8 mouse cellular contexts compared by ENCODE assay signal in the genomic region with DNA sequence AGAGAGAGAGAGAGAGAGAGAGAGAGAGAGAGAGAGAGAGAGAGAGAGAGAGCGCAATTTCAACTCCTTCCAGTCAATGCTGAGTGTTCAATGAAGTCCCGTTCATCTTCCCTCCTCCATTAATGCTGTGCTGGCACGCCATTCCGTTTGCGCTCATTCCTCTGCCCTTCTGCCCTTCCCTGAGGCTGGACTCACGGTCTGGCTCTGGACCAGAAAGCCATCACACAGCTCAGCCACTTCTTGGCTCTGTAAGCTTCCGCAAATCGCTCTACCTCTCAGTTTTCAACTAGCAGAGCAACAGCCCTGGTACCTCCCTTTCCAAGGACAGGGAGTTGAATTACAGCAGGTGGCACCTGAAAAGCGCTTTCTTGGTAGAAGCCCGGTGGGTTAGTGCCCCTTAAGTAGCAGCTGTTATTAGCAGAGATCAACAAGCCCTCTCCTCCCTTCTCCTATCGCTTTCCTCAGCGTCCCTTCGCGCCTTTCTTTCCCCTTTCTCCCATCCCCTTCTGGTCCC. TPM values are rescaled to one million over a fixed set of nuclear protein-coding genes. Genes with fewer than 3 reads are reported as not detected.
DNase-seq lines count a peak whose midpoint lies in the region; ATAC-seq and TF ChIP-seq lines count a peak whose summit lies in the region.

No protein-coding gene starts in this region.

- no peaks in the 10 kb centered on the region for H3K36me3 ChIP-seq in testis, adult 2 months (ENCODE audit: control insufficient read depth, insufficient read depth, low read length)
- no peaks in the 10 kb centered on the region for H3K36me3 ChIP-seq in heart, embryonic 15.5 days
- H3K36me3 ChIP-seq in midbrain, embryonic 10.5 days, result no peaks in the 10 kb centered on the region

- ATAC-seq in heart, embryonic 15.5 days (replicated peaks; ENCODE audit: insufficient number of reproducible peaks, insufficient read depth, low FRiP score, low read depth), result no peak

- TF ChIP-seq CTCF in testis, adult 2 months (IDR thresholded peaks at IDR 0.05; ENCODE audit: control insufficient read depth, insufficient read depth, insufficient replicate concordance, low read depth, low read length), result no peak

- H3K4me3 ChIP-seq in testis, adult 2 months (ENCODE audit: control insufficient read depth, low read depth, low read length), result 0 out of 2 replicates have a peak overlapping the region, but pooled peaks have one; percentile 18
- H3K4me3 ChIP-seq in heart, embryonic 15.5 days, result peak overlapping the region; percentile 27
- peak overlapping the region; percentile 43 for H3K4me3 ChIP-seq in midbrain, embryonic 10.5 days

- peaks cover 15% of the 10 kb centered on the region for H3K4me1 ChIP-seq in testis, adult 2 months (ENCODE audit: control insufficient read depth, insufficient read depth, low read length)
- H3K4me1 ChIP-seq in heart, embryonic 15.5 days (replicated peaks), result peaks cover 10% of the 10 kb centered on the region
- peaks cover 13% of the 10 kb centered on the region for H3K4me1 ChIP-seq in midbrain, embryonic 10.5 days

- 5% methylated on average over 14 of the region's 14 CpGs for WGBS in heart, embryonic 15.5 days
- 2% methylated on average over 14 of the region's 14 CpGs for WGBS in midbrain, embryonic 10.5 days

- H3K4me2 ChIP-seq in heart, embryonic 15.5 days, result peak overlapping the region; percentile 54

- no peak overlapping the region for H3K9ac ChIP-seq in heart, embryonic 15.5 days

- no peak for TF ChIP-seq POLR2A in testis, adult 2 months (IDR thresholded peaks at IDR 0.05; ENCODE audit: control insufficient read depth, low read depth, low read length)

- no peaks in the 10 kb centered on the region for H3K27me3 ChIP-seq in testis, adult 2 months (ENCODE audit: control insufficient read depth, insufficient read depth, low read length)
- peaks cover 42% of the 10 kb centered on the region for H3K27me3 ChIP-seq in heart, embryonic 15.5 days
- H3K27me3 ChIP-seq in midbrain, embryonic 10.5 days (ENCODE audit: low read depth, poor library complexity, severe bottlenecking), result peaks cover 42% of the 10 kb centered on the region

- no peak overlapping the region for H3K27ac ChIP-seq in testis, adult 2 months (ENCODE audit: control insufficient read depth, insufficient read depth, low read depth, low read length)
- no peak overlapping the region for H3K27ac ChIP-seq in heart, embryonic 15.5 days
- H3K27ac ChIP-seq in midbrain, embryonic 10.5 days (replicated peaks), result no peak overlapping the region; the same call in 1 of the 2 replicates

- H3K9me3 ChIP-seq in heart, embryonic 15.5 days (replicated peaks), result no peaks in the 10 kb centered on the region
- no peaks in the 10 kb centered on the region for H3K9me3 ChIP-seq in midbrain, embryonic 10.5 days (replicated peaks)

- DNase-seq in testis, postnatal 10 days (ENCODE audit: low spot score), result no peak
- DNase-seq in kidney, postnatal 14 days, result peak; percentile 73
- peak; percentile 16 for DNase-seq in midbrain, embryonic 10.5 days (ENCODE audit: low spot score)
- no peak for DNase-seq in right cerebral cortex, adult 2 months (ENCODE audit: low spot score in 2 of 2)
- DNase-seq in T-cell, adult 2 months (ENCODE audit: low spot score), result no peak
- DNase-seq in thymus, postnatal 0 days (ENCODE audit: low spot score), result no peak

RNA-seq across cellular contexts. Expression of gene Crym, which starts 0.6 kb away (rescaled TPM):
- polyA plus RNA-seq in testis, adult 2 months (2012; rRNA removed), result 0.11 TPM in 1 of 2 replicates, not detected in the other
- polyA plus RNA-seq in heart, embryonic 15.5 days (2015; fragmentation: Nextera tagmentation; extraction: Ambion mirVana), result 1.7 and 2.8 TPM in 2 replicates
- polyA plus RNA-seq in midbrain, embryonic 10.5 days (2016; fragmentation: Nextera tagmentation; extraction: Ambion mirVana), result 35.5 and 40.2 TPM in 2 replicates
- polyA plus RNA-seq in thymus, postnatal 0 days (2015; fragmentation: Nextera tagmentation; extraction: Ambion mirVana), result 1.2 and 1.4 TPM in 2 replicates

RNA-seq across cellular contexts. Expression of gene Abca14, which starts 2.5 kb away (rescaled TPM):
- polyA plus RNA-seq in testis, adult 2 months (2012; rRNA removed), result 62.8 and 185 TPM in 2 replicates
- polyA plus RNA-seq in heart, embryonic 15.5 days (2015; fragmentation: Nextera tagmentation; extraction: Ambion mirVana), result not detected in 2 replicates
- polyA plus RNA-seq in midbrain, embryonic 10.5 days (2016; fragmentation: Nextera tagmentation; extraction: Ambion mirVana), result not detected in 2 replicates
- not detected in 2 replicates for polyA plus RNA-seq in thymus, postnatal 0 days (2015; fragmentation: Nextera tagmentation; extraction: Ambion mirVana)

RNA-seq across cellular contexts. Expression of gene Anks4b, which starts 27.6 kb away (rescaled TPM):
- 0.27 and 0.35 TPM in 2 replicates for polyA plus RNA-seq in testis, adult 2 months (2012; rRNA removed)
- not detected in 2 replicates for polyA plus RNA-seq in heart, embryonic 15.5 days (2015; fragmentation: Nextera tagmentation; extraction: Ambion mirVana)
- not detected in 2 replicates for polyA plus RNA-seq in midbrain, embryonic 10.5 days (2016; fragmentation: Nextera tagmentation; extraction: Ambion mirVana)
- polyA plus RNA-seq in thymus, postnatal 0 days (2015; fragmentation: Nextera tagmentation; extraction: Ambion mirVana), result 0.04 and 0.09 TPM in 2 replicates

RNA-seq across cellular contexts. Expression of gene Zp2, which starts 56.2 kb away (rescaled TPM):
- polyA plus RNA-seq in testis, adult 2 months (2012; rRNA removed), result not detected in 2 replicates
- 0.06 and 0.14 TPM in 2 replicates for polyA plus RNA-seq in heart, embryonic 15.5 days (2015; fragmentation: Nextera tagmentation; extraction: Ambion mirVana)
- not detected in 2 replicates for polyA plus RNA-seq in midbrain, embryonic 10.5 days (2016; fragmentation: Nextera tagmentation; extraction: Ambion mirVana)
- polyA plus RNA-seq in thymus, postnatal 0 days (2015; fragmentation: Nextera tagmentation; extraction: Ambion mirVana), result 0.46 and 0.61 TPM in 2 replicates

Comparison
In these comparisons a context has a peak if more than half of its experiments do, and no peak if none do; other contexts are left out.
1. DNase-seq: peak in kidney, postnatal 14 days (single experiment) and midbrain, embryonic 10.5 days (single experiment); none in testis, postnatal 10 days (single experiment), right cerebral cortex, adult 2 months (0 of 2), T-cell, adult 2 months (single experiment) and thymus, postnatal 0 days (single experiment).
2. RNA of gene Abca14, which starts 2.5 kb away (polyA plus RNA-seq): 62.8 to 185 TPM in testis, adult 2 months; not detected in heart, embryonic 15.5 days, not detected in midbrain, embryonic 10.5 days and not detected in thymus, postnatal 0 days; every median in the first group is over 10 times any median in the second.
3. Peak in every context shown above with its lines, with median percentiles within 50 percentile points of each other: H3K4me3 ChIP-seq.